Mouse (Mus musculus): Measurements from ENCODE around the gene Vmn1r85.

DNA sequence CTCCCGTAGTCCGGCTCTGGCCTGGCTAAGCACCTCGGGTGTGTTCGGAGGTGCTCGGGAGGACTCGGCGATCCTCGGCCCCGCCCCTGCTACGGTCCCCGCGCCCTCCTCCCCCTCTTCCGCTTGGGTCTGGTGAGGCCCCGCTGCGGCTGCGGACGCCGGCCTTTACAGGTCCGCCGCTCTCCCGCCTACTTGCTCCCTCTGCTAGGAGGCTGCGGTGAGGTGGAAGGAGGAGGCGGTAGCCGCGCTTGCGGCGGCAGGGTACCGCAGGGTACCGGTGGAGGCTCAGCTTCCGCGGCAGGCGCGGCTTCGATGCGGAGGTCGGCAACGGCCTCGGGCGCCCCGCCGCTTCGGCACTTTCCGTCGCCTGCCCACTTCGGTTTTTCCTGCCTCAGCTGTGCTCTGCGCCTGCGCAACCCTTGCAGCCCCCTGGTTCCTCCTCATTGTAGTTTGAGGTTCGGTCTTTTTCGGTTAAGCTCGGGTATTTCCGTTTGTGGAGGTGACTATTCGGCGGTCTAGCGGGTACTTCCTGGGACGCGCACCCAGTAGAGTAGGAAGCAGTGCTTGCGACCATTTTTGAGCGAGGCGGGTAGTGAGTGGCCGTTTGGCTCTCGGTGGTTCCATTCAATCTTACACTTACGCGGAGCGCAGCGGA is 56.9 kb downstream of the Vmn1r85 start, which contains the start of gene Ube2m:
- TF ChIP-seq CTCF (IDR thresholded peaks at IDR 0.05; ENCODE audit: extremely low read depth, insufficient read depth, insufficient read length, insufficient replicate concordance) (no peak), POLR2A (IDR thresholded peaks at IDR 0.05; ENCODE audit: low read depth, low read length) (peak; percentile 97)

Data from spleen, adult 2 months (tissue).